Mouse (Mus musculus) heart, embryonic 15.5 days (tissue): Measurements from ENCODE around the gene Tulp1. TPM values are rescaled to one million over a fixed set of nuclear protein-coding genes. Genes with fewer than 3 reads are reported as not detected.

Experiments used
- ATAC-seq: fragments of 200-750 bp; cut with Nextera tagmentation; replicated peaks from 2 replicates; pipeline ENCODE4 v1.8.0; 2017; ENCODE audit warnings: low read depth, moderate TSS enrichment; ENCODE audit not compliant: insufficient number of reproducible peaks, insufficient read depth, low FRiP score
- H3K27ac ChIP-seq: fragments of 300-500 bp; sonication (generic); 2 replicates; pipeline ENCODE4 v1.5.1; 2015; ENCODE audit warnings: mild to moderate bottlenecking, inconsistent platforms
- H3K27me3 ChIP-seq: fragments of 300-500 bp; sonication (generic); 2 replicates; pipeline ENCODE4 v1.6.1; 2015; ENCODE audit warnings: inconsistent platforms
- H3K36me3 ChIP-seq: fragments of 300-500 bp; sonication (generic); 2 replicates; pipeline ENCODE4 v1.6.1; 2015; ENCODE audit warnings: mild to moderate bottlenecking, inconsistent platforms
- H3K4me1 ChIP-seq: fragments of 300-500 bp; sonication (generic); replicated peaks from 2 replicates; pipeline ENCODE4 v1.6.1; 2015; ENCODE audit warnings: inconsistent platforms
- H3K4me2 ChIP-seq: fragments of 300-500 bp; sonication (generic); 2 replicates; pipeline ENCODE4 v1.6.1; 2015; ENCODE audit warnings: inconsistent platforms, mild to moderate bottlenecking, moderate library complexity
- H3K4me3 ChIP-seq: fragments of 300-500 bp; sonication (generic); 2 replicates; pipeline ENCODE4 v1.5.1; 2015; ENCODE audit warnings: mild to moderate bottlenecking, inconsistent platforms
- H3K9ac ChIP-seq: fragments of 300-500 bp; sonication (generic); 2 replicates; pipeline ENCODE4 v1.6.1; 2015; ENCODE audit warnings: mild to moderate bottlenecking, inconsistent platforms
- H3K9me3 ChIP-seq: fragments of 300-500 bp; sonication (generic); replicated peaks from 2 replicates; pipeline ENCODE4 v1.6.1; 2016; ENCODE audit warnings: inconsistent platforms
- WGBS: fragments of 180-500 bp; shearing (Covaris S2); methylation state at CpG from one replicate; pipeline ENCODE4 v1.1.7; 2015; ENCODE audit warnings: mixed read lengths; 5-methylcytosine and 5-hydroxymethylcytosine counted together
- polyA plus RNA-seq: library from polyadenylated mRNA; unstranded; fragments of >200 nt; fragmentation: Nextera tagmentation; extraction: Ambion mirVana; gene quantifications from 2 replicates; pipeline ENCODE4 v1.2.1, GENCODE M21; 2015

Gene Tulp1
- polyA plus RNA-seq, 1 experiment from 2014 or later: 2.6 TPM

DNA sequence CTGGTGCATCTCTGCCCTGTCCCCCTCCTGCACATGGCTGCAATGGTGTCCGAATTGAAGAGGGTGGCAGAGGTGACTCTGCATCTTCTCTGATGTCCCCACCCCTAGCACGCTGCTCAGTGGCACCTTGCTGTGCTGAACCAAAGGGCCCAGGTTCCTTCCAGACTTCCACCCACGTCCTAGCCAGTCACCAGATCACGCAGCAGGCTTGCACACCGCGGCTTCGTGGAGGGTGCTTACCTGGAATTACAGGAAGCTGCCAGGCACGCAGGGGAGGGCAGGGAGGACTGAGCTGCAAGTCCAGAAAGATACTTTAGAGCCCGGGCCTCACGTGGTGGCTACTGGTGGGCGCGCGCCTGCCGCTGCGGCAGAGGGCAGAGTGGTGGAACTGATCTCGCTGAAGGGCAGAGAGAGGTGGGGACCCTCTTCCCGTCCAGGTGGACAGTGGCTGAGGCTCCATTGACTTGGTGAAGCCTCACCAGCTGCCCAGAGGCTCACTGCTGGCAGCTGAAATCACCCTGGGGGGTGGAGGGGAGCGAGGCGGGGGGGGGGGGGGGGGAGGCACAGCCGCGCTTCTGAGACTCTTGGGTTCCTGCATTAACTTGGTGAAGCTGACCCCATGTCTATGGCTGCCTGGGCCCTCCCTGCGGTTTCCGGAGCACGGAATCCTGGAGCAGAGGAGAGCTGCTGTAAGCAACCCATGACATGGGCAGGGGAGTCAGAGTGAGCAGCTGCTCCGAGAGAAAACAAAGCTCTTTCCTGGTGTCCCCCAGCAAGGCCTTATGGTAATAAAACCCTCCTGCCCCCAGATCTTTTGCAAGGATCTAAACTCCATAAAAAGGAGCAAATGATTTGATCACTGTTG is 26.8 kb upstream of the Tulp1 start:
- Histone ChIP-seq H3K4me1 (peaks cover 7% of the 10 kb centered on the region), H3K4me2 (peak overlapping the region; percentile 50), H3K4me3 (0 out of 2 replicates have a peak overlapping the region, but pooled peaks have one; percentile 5), H3K9me3 (no peaks in the 10 kb centered on the region), H3K9ac (no peak overlapping the region), H3K27ac (no peak overlapping the region), H3K27me3 (peaks cover 31% of the 10 kb centered on the region), H3K36me3 (no peaks in the 10 kb centered on the region)
- 5% methylated on average over 23 of the region's 25 CpGs for WGBS
- ATAC-seq: no peak

DNA sequence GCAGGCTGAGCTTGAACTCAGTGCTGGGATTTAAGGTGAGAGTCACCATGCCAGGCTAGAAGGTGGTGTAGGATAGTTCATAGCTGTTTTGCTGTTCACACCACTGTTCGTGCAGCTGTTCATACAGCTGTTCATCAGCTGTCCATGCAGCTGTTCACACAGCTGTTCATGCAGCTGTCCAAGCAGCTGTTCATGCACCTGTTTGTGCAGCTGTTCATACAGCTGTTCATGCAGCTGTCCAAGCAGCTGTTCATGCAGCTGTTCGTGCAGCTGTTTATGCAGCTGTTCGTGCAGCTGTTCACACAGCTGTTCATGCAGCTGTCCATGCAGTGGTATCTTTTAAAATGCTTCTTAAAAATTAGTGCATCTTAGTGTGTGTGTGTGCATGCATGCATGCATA is 23.5 kb upstream of the Tulp1 start:
- no peak overlapping the region for H3K4me3 ChIP-seq
- H3K27ac ChIP-seq: no peak overlapping the region
- peaks cover 11% of the 10 kb centered on the region for H3K4me1 ChIP-seq
- H3K27me3 ChIP-seq: peaks cover 40% of the 10 kb centered on the region
- no peaks in the 10 kb centered on the region for H3K9me3 ChIP-seq
- no peak for ATAC-seq
- no peak overlapping the region for H3K9ac ChIP-seq
- no peak overlapping the region for H3K4me2 ChIP-seq
- 71% methylated on average over 3 of the region's 3 CpGs for WGBS
- H3K36me3 ChIP-seq: no peaks in the 10 kb centered on the region

DNA sequence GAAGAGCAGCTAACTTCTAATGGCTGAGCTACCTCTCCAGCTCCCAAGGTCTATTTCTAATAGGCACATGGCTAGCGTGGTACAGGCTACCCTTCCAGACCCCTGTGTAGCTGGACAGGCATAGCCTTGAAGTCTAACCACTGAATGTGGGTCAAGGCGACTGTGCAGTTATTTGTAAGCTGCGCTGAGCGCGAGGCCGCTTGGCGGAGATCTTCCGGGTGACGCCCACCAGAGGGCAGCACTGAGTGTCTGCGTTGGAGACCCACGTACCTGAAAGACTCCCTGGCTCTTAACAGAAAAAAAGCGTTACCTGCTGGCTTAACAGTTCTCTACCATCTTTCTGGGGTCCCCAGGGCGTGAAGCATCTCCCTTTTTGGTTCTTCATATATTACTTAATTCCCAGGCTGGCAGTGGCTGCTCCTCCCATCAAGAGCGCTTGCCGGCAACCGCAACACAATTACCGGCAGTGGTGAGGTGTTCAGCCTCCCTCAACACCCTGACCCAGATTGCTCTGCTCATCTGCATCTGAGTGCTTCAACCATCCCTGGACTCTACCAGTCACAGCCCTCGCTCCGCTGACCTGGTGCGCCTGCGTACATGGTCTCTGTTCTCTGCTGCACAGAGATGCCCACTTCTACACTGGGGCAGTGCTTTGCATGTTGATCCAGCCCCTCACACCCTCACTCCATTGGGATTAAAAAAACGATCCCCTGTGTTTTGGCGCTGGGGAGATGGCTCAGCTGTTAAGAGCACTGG is 21.3 kb upstream of the Tulp1 start:
- Histone ChIP-seq H3K9ac (no peak overlapping the region), H3K27me3 (peaks cover 37% of the 10 kb centered on the region), H3K36me3 (no peaks in the 10 kb centered on the region), H3K9me3 (no peaks in the 10 kb centered on the region), H3K27ac (no peak overlapping the region), H3K4me1 (peaks cover 4% of the 10 kb centered on the region; the same call in 1 of the 2 replicates), H3K4me2 (peak overlapping the region; percentile 42), H3K4me3 (peak overlapping the region; percentile 5; the same call in 1 of the 2 replicates)
- peak; percentile 50; the same call in 1 of the 2 replicates for ATAC-seq
- 5% methylated on average over 23 of the region's 23 CpGs for whole genome bisulfite sequencing

DNA sequence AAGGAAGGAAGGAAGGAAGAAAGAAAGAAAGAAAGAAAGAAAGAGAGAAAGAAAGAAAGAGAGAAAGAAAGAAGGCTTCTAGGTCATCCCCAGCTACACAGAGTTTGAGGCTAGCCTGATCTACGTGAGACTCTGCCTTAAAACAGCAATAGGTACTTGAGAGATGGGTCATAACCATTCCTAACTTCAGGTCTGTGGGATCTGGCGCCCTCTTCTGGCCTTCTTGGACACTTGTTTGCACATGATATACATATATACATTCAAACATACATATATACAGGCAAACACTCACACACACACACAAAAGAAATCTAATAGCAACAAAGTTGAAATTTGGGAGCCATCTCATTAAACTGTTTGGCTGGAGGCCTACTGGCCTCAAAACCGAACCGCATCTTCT is 19.3 kb upstream of the Tulp1 start:
- Histone ChIP-seq H3K9ac (no peak overlapping the region), H3K4me3 (no peak overlapping the region), H3K27ac (no peak overlapping the region), H3K9me3 (no peaks in the 10 kb centered on the region), H3K36me3 (no peaks in the 10 kb centered on the region), H3K4me2 (no peak overlapping the region), H3K4me1 (peaks cover 4% of the 10 kb centered on the region; the same call in 1 of the 2 replicates), H3K27me3 (peaks cover 31% of the 10 kb centered on the region)
- WGBS: 67% methylated on average over 4 of the region's 4 CpGs
- ATAC-seq: no peak

DNA sequence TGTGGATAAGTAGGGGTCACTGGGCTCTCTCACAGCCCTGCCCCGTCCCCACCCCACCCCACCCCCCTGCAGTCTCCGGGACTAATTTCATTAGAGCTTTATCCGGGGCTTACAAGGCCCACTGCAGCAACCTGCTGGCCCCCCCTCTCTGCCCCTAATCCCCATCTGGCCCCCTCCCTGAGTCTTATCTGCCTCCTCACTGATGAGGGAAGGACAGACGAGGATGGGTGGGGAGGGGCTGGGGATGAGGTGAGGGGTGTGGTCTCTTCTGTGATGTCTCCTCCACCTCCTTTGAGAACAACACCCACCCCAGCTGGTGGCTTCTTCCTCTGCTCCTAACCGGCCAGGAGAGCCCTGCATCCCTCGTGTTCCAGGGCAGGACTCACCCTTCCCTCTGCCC is 15.2 kb upstream of the Tulp1 start:
- H3K27me3 ChIP-seq: peaks cover 14% of the 10 kb centered on the region
- no peak overlapping the region for H3K9ac ChIP-seq
- H3K4me2 ChIP-seq: no peak overlapping the region
- 5% methylated on average over 6 of the region's 6 CpGs for WGBS
- no peaks in the 10 kb centered on the region for H3K9me3 ChIP-seq
- ATAC-seq: no peak
- H3K4me1 ChIP-seq: peaks cover 6% of the 10 kb centered on the region
- H3K27ac ChIP-seq: no peak overlapping the region
- H3K4me3 ChIP-seq: no peak overlapping the region
- no peaks in the 10 kb centered on the region for H3K36me3 ChIP-seq

DNA sequence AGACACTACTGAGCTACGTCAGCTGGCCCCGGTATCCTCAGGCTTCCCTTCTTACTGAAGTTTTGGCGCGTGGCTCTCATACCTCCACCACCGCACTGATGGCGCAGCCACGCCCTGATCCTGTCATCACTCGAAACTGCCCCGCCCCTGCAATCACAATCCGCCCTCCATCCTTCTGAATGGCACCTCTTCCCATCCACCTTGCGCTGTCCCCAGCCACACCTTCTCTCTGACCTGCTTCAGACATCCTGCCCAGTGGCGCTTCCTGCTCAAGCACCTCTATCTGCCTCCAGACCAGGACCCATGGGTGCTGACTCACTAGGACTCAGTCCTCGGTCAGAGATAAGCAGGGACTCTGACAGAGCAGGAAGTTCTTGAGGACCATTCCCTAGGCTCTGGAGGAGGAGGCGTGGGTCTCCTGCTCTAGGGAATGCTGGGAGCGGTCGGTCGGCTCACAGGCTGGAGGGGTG is 10.6 kb upstream of the Tulp1 start:
- no peaks in the 10 kb centered on the region for H3K9me3 ChIP-seq
- no peak overlapping the region for H3K27ac ChIP-seq
- no peak for ATAC-seq
- H3K27me3 ChIP-seq: peaks cover 32% of the 10 kb centered on the region
- H3K4me1 ChIP-seq: peaks cover 6% of the 10 kb centered on the region
- no peaks in the 10 kb centered on the region for H3K36me3 ChIP-seq
- no peak overlapping the region for H3K4me2 ChIP-seq
- 8% methylated on average over 17 of the region's 17 CpGs for WGBS
- H3K4me3 ChIP-seq: no peak overlapping the region
- no peak overlapping the region for H3K9ac ChIP-seq

DNA sequence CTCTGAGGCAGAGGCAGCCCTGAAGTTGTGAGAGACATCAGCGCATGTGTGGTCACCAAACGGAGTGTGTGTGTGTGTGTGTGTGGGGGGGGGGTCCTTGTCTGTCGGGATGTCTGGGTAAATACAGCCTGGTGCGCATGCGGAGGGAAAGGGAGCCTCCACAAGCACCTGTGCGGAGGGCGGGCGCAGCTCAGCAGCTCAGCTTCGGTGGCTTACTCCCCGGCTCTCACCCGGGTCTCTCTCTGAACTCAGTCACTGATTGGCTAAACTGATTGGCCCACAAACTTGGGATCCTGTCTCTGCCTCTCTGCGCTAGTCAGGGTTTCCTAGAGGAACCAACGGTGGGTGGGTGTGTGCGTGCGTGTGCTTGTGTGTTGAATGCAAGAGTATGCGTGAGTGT is 9.5 kb upstream of the Tulp1 start:
- H3K27me3 ChIP-seq: peaks cover 32% of the 10 kb centered on the region
- H3K36me3 ChIP-seq: no peaks in the 10 kb centered on the region
- H3K9me3 ChIP-seq: no peaks in the 10 kb centered on the region
- no peak overlapping the region for H3K4me3 ChIP-seq
- WGBS: 16% methylated on average over 16 of the region's 16 CpGs
- ATAC-seq: no peak
- H3K4me1 ChIP-seq: peaks cover 6% of the 10 kb centered on the region
- H3K4me2 ChIP-seq: no peak overlapping the region
- H3K27ac ChIP-seq: no peak overlapping the region
- H3K9ac ChIP-seq: no peak overlapping the region

DNA sequence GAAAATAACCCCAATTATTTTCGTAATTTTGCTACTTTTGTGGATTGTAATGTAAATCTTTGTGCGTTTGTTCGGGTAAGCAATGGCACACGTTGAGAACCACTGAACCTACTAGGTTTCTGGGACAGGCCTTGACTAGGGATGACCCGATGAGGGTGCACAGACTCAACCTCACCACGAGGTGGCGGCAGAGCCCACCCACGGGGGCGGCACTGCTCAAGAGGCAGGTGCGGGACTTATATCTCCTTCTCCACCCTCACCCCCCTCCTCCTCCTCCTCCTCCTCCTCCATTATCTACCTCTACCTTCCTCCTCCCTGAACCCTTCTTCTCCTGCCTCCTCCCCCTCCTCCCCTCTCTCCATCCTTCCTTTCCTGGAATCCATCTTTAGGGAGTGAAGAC is 8.8 kb upstream of the Tulp1 start:
- Histone ChIP-seq H3K9me3 (no peaks in the 10 kb centered on the region), H3K9ac (no peak overlapping the region), H3K4me3 (no peak overlapping the region), H3K27me3 (peaks cover 32% of the 10 kb centered on the region), H3K27ac (no peak overlapping the region), H3K4me2 (no peak overlapping the region), H3K4me1 (peaks cover 6% of the 10 kb centered on the region), H3K36me3 (no peaks in the 10 kb centered on the region)
- no peak; the same call in 1 of the 2 replicates for ATAC-seq
- WGBS: 21% methylated on average over 10 of the region's 10 CpGs

DNA sequence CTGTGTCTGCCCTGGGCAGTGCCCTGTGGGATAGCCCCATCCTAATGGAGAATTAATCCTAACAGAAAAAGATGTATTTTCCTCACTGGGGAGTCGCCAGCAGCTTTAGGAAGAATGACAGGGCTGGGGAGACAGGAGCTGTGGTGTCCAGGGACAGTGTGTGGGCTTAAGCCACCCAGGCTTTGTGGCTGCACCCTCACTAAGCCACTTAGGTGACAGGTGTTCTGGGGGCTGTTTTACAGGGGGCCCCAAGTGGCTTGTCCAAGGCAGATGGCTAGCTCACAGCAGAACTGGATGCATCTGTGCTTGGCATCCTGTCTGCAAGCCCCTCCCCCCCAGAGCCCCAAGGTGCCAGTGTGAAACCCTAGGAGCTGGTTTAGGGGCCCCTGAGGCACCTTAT is 6.9 kb upstream of the Tulp1 start:
- no peak overlapping the region for H3K4me2 ChIP-seq
- WGBS: 69% methylated on average over 1 of the region's 1 CpGs
- H3K9me3 ChIP-seq: no peaks in the 10 kb centered on the region
- H3K27me3 ChIP-seq: peaks cover 28% of the 10 kb centered on the region
- H3K9ac ChIP-seq: no peak overlapping the region
- no peak for ATAC-seq
- no peaks in the 10 kb centered on the region for H3K36me3 ChIP-seq
- H3K4me1 ChIP-seq: peaks cover 9% of the 10 kb centered on the region
- H3K27ac ChIP-seq: no peak overlapping the region
- H3K4me3 ChIP-seq: no peak overlapping the region

DNA sequence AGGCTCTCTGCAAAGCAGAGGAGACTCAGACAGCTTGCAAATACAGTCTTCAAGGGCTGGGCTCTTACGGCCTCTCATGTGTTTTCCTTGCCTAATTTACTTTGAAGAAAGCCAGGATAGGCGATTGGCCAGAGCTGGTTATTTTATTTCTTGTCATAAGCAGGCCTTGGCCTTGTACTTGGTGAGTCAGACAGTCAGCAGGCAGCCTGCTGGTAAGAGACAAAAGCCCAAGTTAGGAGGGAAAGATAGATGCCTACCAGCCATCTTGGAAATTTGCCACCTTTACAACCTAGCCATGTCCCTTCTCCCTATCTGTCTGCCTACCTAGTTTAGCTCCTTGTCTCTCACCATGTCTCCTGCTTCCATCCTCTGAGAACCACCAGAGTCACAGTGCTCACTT is 6.3 kb upstream of the Tulp1 start:
- ATAC-seq: no peak
- 62% methylated on average over 2 of the region's 2 CpGs for WGBS
- no peak overlapping the region for H3K4me3 ChIP-seq
- H3K36me3 ChIP-seq: no peaks in the 10 kb centered on the region
- H3K4me1 ChIP-seq: peaks cover 9% of the 10 kb centered on the region
- H3K9ac ChIP-seq: no peak overlapping the region
- H3K4me2 ChIP-seq: no peak overlapping the region
- no peaks in the 10 kb centered on the region for H3K9me3 ChIP-seq
- H3K27me3 ChIP-seq: peaks cover 26% of the 10 kb centered on the region
- H3K27ac ChIP-seq: no peak overlapping the region

DNA sequence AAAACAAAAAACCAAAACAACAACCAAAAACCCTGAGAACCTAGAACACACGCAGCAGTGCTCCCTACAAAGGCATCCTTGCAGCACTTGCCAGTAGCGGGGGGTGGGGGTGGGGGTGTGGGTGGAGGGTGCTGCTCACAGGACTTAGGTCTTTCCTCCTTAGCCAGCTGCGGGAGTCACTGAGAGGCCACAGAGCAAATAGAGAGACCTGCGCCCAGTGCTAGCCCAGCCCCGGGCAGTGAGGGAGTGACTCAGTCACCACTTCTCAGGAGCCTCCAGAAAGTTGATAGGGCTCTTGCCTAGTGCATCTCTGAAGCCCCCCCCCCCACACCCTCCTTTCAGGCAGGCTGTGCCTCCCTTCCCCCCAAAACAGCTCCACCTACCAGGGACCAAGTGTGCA is 4.0 kb upstream of the Tulp1 start:
- no peak for ATAC-seq
- no peak overlapping the region for H3K4me2 ChIP-seq

More for the DNA sequence above, 4.0 kb upstream of the Tulp1 start:
- WGBS: 64% methylated on average over 5 of the region's 5 CpGs
- Histone ChIP-seq H3K4me1 (peaks cover 12% of the 10 kb centered on the region), H3K9me3 (no peaks in the 10 kb centered on the region), H3K36me3 (no peaks in the 10 kb centered on the region), H3K9ac (no peak overlapping the region), H3K4me3 (no peak overlapping the region), H3K27ac (no peak overlapping the region), H3K27me3 (peaks cover 21% of the 10 kb centered on the region)
